Mouse (Mus musculus): ENCODE results near the gene Utf1.

GRCm38 (mm10) chr7:139937810-139938209 lies 5.8 kb upstream of the Utf1 start:
- TF ChIP-seq CHD2 (IDR thresholded peaks at IDR 0.05; ENCODE audit: low read depth, low read length) (no peak), ZC3H11A (IDR thresholded peaks at IDR 0.05; ENCODE audit: borderline replicate concordance, low read depth, low read length) (no peak), HCFC1 (IDR thresholded peaks at IDR 0.05; ENCODE audit: borderline replicate concordance, insufficient read depth, low read length) (no peak), ZNF384 (IDR thresholded peaks at IDR 0.05; ENCODE audit: low read depth, low read length) (no peak), MAFK (IDR thresholded peaks at IDR 0.05; ENCODE audit: insufficient read depth, low read depth, low read length) (no peak)
